Mouse (Mus musculus) forebrain, embryonic 15.5 days (tissue): ENCODE results near the gene Spock1. TPM values are rescaled to one million over a fixed set of nuclear protein-coding genes. Genes with fewer than 3 reads are reported as not detected.

Experiments
- ATAC-seq: fragments of 200-750 bp; cut with Nextera tagmentation; replicated peaks from 2 replicates; pipeline ENCODE4 v1.8.0; 2017; ENCODE audit warnings: mild to moderate bottlenecking, moderate TSS enrichment, moderate library complexity
- H3K27ac ChIP-seq: fragments of 300-500 bp; sonication (generic); replicated peaks from 2 replicates; pipeline ENCODE4 v1.5.1; 2015; ENCODE audit warnings: mild to moderate bottlenecking, inconsistent platforms
- H3K27me3 ChIP-seq: fragments of 300-500 bp; sonication (generic); 2 replicates; pipeline ENCODE4 v1.6.1; 2015; ENCODE audit warnings: inconsistent platforms
- H3K36me3 ChIP-seq: fragments of 300-500 bp; sonication (generic); 2 replicates; pipeline ENCODE4 v1.6.1; 2015; ENCODE audit warnings: mild to moderate bottlenecking, inconsistent platforms
- H3K4me1 ChIP-seq: fragments of 300-500 bp; sonication (generic); 2 replicates; pipeline ENCODE4 v1.6.1; 2015; ENCODE audit warnings: inconsistent platforms
- H3K4me2 ChIP-seq: fragments of 300-500 bp; sonication (generic); replicated peaks from 2 replicates; pipeline ENCODE4 v1.6.1; 2015; ENCODE audit warnings: mild to moderate bottlenecking, inconsistent platforms
- H3K4me3 ChIP-seq: fragments of 300-500 bp; sonication (generic); 2 replicates; pipeline ENCODE4 v1.5.1; 2015; ENCODE audit warnings: mild to moderate bottlenecking, inconsistent platforms
- H3K9ac ChIP-seq: fragments of 300-500 bp; sonication (generic); replicated peaks from 2 replicates; pipeline ENCODE4 v1.6.1; 2015; ENCODE audit warnings: mild to moderate bottlenecking, inconsistent platforms
- H3K9me3 ChIP-seq: fragments of 300-500 bp; sonication (generic); 2 replicates; pipeline ENCODE4 v1.6.1; 2016; ENCODE audit warnings: inconsistent platforms
- WGBS: fragments of 180-500 bp; shearing (Covaris S2); methylation state at CpG from one replicate; pipeline ENCODE4 v1.1.7; 2015; ENCODE audit warnings: mixed read lengths; 5-methylcytosine and 5-hydroxymethylcytosine counted together
- polyA plus RNA-seq: library from polyadenylated mRNA; unstranded; fragments of >200 nt; fragmentation: Nextera tagmentation; extraction: Ambion mirVana; gene quantifications from 2 replicates; pipeline ENCODE4 v1.2.1, GENCODE M21; 2015

The Spock1 gene
- polyA plus RNA-seq, 1 experiment from 2014 or later = 35.9 TPM

DNA sequence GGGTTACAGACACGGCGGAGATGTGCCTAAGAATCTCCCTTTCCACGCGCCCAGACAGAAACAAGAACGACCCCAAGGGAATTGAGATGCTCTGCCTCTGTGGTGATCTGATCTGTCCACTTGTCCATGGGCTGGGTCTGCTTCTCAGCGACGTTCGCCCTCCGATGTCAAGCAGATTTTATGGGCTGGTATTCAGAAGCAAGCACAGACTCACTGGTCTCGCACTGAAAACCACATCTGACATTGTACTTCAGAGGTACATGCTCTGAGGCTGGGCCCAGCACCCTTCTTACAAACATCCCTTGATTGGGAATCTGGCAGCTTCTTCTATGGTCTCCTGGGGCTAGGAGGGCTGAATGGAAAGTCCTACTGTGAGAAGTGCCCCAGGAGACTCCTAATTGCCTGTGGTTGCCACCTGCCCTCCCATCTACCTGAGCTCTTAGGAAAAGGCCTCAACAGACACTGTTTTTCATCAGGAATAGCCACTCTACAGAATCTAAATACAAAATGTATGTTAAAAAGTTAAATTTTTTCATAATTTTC lies 51.8 kb downstream of the Spock1 start:
- H3K4me3 ChIP-seq = no peak overlapping the region
- H3K4me1 ChIP-seq = no peaks in the 10 kb centered on the region
- no peaks in the 10 kb centered on the region for H3K9me3 ChIP-seq
- no peak overlapping the region for H3K9ac ChIP-seq
- no peak for ATAC-seq
- no peaks in the 10 kb centered on the region for H3K27me3 ChIP-seq
- 85% methylated on average over 10 of the region's 10 CpGs for WGBS
- no peak overlapping the region for H3K27ac ChIP-seq
- H3K36me3 ChIP-seq = no peaks in the 10 kb centered on the region
- no peak overlapping the region for H3K4me2 ChIP-seq

DNA sequence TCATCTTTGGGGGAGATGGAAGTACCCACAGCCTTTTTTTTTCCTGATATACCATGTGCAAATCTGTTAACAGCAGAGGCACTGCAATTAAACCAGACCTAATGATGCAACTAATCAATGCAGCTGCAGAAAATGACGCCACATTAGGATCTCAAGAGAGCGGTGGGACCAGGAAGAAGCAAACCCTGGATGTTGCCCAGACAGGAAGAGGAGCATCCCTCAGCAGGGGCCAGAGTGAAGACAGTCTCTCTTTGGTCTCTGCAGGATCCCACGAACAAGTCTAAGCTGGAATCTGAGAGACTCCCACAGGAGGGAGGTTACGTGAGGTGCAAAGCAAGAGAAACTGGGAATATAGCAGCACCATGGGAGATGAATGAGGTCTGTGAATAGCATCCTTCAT lies 52.4 kb downstream of the Spock1 start:
- no peak for ATAC-seq
- Histone ChIP-seq H3K9ac (no peak overlapping the region), H3K27ac (peak overlapping the region; percentile 18; the same call in 1 of the 2 replicates), H3K27me3 (no peaks in the 10 kb centered on the region), H3K4me1 (no peaks in the 10 kb centered on the region), H3K4me3 (no peak overlapping the region), H3K36me3 (no peaks in the 10 kb centered on the region), H3K9me3 (no peaks in the 10 kb centered on the region), H3K4me2 (no peak overlapping the region)
- 53% methylated on average over 4 of the region's 4 CpGs for WGBS

DNA sequence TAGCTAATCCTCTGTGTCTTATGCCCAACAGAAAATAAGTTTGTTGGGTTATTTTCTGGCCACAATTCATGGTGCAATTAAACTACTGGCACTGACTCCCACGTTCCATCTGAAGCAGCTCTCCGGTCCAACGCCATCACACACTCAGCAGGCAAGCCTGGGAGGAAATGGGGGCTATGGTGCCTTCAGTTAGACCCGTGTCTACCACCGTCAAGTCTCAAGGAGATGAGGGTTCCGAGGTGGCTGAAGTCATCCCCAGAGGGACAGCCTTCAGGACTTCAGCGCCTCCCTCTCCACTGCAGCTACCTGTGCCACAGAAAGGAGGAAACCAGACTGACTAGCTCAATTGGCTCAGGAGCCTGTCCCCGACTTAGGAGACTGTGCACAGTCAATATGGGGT lies 53.7 kb downstream of the Spock1 start:
- H3K9ac ChIP-seq = no peak overlapping the region
- no peaks in the 10 kb centered on the region for H3K36me3 ChIP-seq
- ATAC-seq = no peak
- H3K4me3 ChIP-seq = no peak overlapping the region
- no peaks in the 10 kb centered on the region for H3K27me3 ChIP-seq
- no peaks in the 10 kb centered on the region for H3K9me3 ChIP-seq
- no peak overlapping the region for H3K4me2 ChIP-seq
- no peak overlapping the region for H3K27ac ChIP-seq
- 69% methylated on average over 8 of the region's 8 CpGs for WGBS
- H3K4me1 ChIP-seq = no peaks in the 10 kb centered on the region

DNA sequence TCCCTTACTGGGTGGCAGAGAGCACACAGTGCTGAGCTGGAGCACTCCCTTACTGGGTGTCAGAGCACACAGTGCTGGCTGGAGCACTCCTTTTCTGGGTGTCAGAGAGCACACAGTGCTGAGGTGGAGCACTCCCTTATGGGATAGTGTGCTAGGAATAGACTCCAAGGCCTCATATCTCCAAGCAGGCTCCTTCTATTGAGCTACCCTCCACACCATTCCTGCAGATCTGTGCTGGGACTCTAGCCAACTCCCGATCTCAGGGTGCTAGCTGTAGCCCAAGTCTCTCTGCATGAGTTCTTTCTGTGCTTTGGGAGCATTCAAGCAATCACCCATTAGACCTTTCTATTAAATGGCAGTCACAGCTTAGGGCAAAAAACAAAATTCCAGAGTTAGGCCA lies 54.5 kb downstream of the Spock1 start:
- Histone ChIP-seq H3K36me3 (no peaks in the 10 kb centered on the region), H3K27me3 (no peaks in the 10 kb centered on the region), H3K4me2 (no peak overlapping the region), H3K27ac (no peak overlapping the region), H3K4me3 (no peak overlapping the region), H3K4me1 (no peaks in the 10 kb centered on the region), H3K9ac (no peak overlapping the region), H3K9me3 (no peaks in the 10 kb centered on the region)
- 68% methylated on average over 1 of the region's 1 CpGs for WGBS
- no peak for ATAC-seq

DNA sequence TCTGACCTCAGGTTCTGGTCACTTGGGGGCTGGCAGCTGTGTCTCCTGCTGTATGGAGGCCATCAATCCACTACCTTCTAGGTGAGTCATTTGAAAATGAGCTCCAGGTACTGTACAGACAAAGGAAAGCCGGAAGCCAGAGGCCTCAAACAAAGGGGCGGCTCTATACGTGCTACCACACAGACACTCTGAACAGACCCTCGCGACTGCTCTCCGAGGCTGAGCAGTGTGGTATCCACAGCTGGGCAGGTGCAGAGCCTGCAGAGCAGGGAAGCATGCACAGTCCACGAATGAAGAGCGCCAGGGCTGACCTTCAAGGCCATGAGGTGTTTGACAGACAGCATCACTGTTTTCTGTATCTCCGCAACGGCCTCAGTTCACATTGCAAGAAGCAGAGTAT lies 55.0 kb downstream of the Spock1 start:
- H3K9ac ChIP-seq = no peak overlapping the region
- no peaks in the 10 kb centered on the region for H3K36me3 ChIP-seq
- H3K9me3 ChIP-seq = no peaks in the 10 kb centered on the region
- no peak overlapping the region for H3K27ac ChIP-seq
- ATAC-seq = no peak
- no peaks in the 10 kb centered on the region for H3K4me1 ChIP-seq
- WGBS = 88% methylated on average over 10 of the region's 10 CpGs
- H3K27me3 ChIP-seq = no peaks in the 10 kb centered on the region
- no peak overlapping the region for H3K4me2 ChIP-seq
- no peak overlapping the region for H3K4me3 ChIP-seq

DNA sequence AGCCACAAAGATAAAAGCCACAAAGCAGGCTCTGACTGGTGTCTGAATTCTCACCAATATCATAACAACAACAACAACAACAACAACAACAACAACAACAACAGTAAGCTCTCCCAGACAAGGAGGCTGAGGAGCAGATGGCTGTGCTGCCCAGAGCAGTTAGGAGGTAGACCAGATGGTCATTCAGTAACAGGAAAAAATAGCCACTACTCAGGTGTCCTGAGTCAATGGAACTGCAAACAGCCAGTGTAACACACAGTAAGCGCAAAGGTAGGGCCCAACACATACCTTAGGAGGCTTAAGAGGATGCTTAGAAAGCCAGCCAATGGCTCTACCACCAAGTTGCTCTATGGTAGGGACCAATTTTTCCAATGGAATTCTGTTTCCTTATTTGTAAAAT lies 59.2 kb downstream of the Spock1 start:
- Histone ChIP-seq H3K27ac (no peak overlapping the region), H3K4me1 (0 out of 2 replicates have a peak, but pooled peaks cover 5% of the 10 kb centered on the region), H3K27me3 (no peaks in the 10 kb centered on the region), H3K36me3 (no peaks in the 10 kb centered on the region), H3K9me3 (no peaks in the 10 kb centered on the region), H3K4me2 (no peak overlapping the region), H3K4me3 (no peak overlapping the region), H3K9ac (no peak overlapping the region)
- 100% methylated on average over 1 of the region's 1 CpGs for WGBS
- no peak for ATAC-seq

DNA sequence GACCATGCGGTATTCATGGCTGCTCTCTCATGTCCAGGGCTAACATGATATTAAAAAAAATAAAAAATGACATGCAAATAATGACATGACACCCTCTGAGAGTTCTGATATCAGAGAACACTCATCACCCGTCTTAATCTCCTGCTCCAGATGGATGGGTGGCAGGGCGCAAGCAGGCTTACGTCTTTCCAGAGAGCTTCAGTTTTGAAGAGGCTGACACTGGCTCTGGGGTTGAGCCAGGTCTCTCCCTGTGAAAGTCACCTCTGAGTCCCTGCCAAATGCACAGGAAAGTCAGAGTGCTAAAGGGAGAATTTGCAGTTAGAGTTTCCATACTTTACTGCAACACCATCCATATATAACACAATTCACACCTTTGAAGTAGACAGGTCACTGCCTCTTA lies 61.0 kb downstream of the Spock1 start:
- no peaks in the 10 kb centered on the region for H3K9me3 ChIP-seq
- H3K9ac ChIP-seq = no peak overlapping the region
- peak overlapping the region; percentile 65 for H3K27ac ChIP-seq
- no peak overlapping the region for H3K4me3 ChIP-seq
- no peak overlapping the region for H3K4me2 ChIP-seq
- 0 out of 2 replicates have a peak, but pooled peaks cover 5% of the 10 kb centered on the region for H3K4me1 ChIP-seq
- ATAC-seq = no peak
- 81% methylated on average over 4 of the region's 4 CpGs for WGBS
- no peaks in the 10 kb centered on the region for H3K27me3 ChIP-seq
- H3K36me3 ChIP-seq = no peaks in the 10 kb centered on the region

DNA sequence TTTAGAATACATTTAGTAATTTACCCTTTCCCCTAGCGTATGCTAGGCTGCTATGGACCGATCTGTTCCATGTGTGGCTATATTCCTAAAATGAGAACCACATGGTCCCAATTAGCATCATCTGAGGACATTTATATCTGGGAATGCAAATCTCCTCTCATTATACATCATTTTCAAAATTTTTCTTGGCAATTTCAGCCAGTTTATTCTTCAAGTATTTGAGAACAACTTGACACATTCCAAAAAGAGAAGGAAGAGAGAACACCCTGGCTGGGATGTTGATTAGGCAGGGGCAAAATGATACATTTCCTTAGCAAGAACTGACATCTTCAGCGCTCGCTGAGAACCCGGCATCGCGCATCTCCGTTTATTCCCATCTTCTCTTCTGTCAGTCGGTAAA lies 61.7 kb downstream of the Spock1 start:
- Histone ChIP-seq H3K4me2 (no peak overlapping the region), H3K36me3 (no peaks in the 10 kb centered on the region), H3K4me1 (0 out of 2 replicates have a peak, but pooled peaks cover 6% of the 10 kb centered on the region), H3K9ac (no peak overlapping the region), H3K4me3 (no peak overlapping the region), H3K9me3 (no peaks in the 10 kb centered on the region), H3K27ac (peak overlapping the region; percentile 65), H3K27me3 (no peaks in the 10 kb centered on the region)
- WGBS = 84% methylated on average over 9 of the region's 9 CpGs
- no peak for ATAC-seq

DNA sequence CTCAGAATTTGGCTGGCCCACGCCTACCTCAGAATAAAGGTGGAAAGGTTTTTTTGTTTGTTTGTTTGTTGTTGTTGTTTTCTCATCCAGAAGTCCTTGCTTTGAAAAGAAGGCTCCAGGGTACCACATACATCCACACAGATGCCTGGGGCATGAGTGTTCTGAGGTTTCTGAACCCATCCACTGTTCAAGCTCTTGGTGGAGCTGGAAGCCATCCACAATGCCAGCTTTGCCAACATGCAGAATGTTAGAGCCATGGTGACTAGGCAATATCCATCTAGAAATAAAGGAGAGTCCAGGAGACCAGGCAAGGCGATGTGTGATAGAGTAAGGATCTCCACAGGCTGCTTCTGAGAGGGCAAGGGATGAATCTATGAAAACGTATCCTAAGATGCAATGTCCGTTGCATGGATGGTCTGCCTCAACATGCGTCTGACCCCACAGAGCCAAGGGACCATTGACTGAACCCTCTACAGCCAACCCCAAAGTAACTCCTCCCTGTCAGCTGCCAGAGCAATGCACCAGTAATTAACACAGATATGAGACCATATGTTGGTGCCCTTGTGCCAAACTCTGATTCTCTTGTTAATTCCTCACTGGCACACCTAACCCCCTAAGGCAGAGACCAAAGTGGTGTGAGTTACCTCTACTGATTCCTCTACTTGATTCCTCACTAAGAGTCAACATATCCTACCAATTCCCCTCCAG lies 66.8 kb downstream of the Spock1 start:
- Histone ChIP-seq H3K4me3 (no peak overlapping the region), H3K4me1 (0 out of 2 replicates have a peak, but pooled peaks cover 6% of the 10 kb centered on the region)
- WGBS = 89% methylated on average over 5 of the region's 5 CpGs

DNA sequence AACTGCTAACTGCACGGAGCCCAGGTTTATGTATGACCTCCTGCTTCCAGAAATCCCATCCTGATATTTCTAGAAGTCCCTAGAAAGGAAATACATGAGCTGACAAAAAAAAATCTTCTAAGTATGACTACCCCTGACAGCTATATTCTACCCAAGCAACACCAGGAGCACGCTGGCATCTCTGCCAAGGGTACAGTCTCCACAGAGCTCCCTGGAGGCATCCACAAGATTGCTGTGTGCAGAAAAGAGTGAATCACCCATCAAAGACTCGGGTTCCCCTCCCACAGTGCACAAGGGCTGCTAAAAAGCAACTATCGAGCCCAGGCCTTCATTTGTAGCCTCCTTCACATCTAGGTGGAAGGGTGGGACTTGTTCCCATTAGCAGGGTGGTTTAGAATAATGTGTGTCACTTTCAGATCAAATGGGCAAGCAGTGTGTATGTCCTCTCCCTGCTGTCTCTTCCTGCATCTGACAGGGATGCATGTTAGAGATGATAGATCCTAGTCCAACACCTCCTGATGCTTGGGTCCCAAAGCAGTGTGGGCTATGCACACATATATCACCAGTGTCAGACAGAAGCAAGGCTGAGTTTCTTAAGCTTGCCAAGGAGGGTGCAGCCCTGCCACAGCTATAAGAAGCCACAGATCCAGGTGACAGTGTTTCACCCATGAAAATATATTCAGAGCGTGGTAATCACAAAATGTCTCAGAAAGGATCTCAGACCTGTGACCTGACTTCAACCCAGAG lies 70.3 kb downstream of the Spock1 start:
- Histone ChIP-seq H3K9me3 (peaks cover 3% of the 10 kb centered on the region; the same call in 1 of the 2 replicates), H3K36me3 (no peaks in the 10 kb centered on the region), H3K27me3 (no peaks in the 10 kb centered on the region), H3K9ac (no peak overlapping the region), H3K4me2 (no peak overlapping the region), H3K4me1 (0 out of 2 replicates have a peak, but pooled peaks cover 6% of the 10 kb centered on the region), H3K4me3 (no peak overlapping the region), H3K27ac (no peak overlapping the region)
- WGBS = 76% methylated on average over 5 of the region's 5 CpGs
- ATAC-seq = no peak

More for the DNA sequence above, 66.8 kb downstream of the Spock1 start:
- Histone ChIP-seq H3K9me3 (no peaks in the 10 kb centered on the region), H3K9ac (no peak overlapping the region), H3K27ac (peak overlapping the region; percentile 43; the same call in 1 of the 2 replicates), H3K27me3 (no peaks in the 10 kb centered on the region), H3K4me2 (no peak overlapping the region), H3K36me3 (no peaks in the 10 kb centered on the region)
- ATAC-seq = no peak

DNA sequence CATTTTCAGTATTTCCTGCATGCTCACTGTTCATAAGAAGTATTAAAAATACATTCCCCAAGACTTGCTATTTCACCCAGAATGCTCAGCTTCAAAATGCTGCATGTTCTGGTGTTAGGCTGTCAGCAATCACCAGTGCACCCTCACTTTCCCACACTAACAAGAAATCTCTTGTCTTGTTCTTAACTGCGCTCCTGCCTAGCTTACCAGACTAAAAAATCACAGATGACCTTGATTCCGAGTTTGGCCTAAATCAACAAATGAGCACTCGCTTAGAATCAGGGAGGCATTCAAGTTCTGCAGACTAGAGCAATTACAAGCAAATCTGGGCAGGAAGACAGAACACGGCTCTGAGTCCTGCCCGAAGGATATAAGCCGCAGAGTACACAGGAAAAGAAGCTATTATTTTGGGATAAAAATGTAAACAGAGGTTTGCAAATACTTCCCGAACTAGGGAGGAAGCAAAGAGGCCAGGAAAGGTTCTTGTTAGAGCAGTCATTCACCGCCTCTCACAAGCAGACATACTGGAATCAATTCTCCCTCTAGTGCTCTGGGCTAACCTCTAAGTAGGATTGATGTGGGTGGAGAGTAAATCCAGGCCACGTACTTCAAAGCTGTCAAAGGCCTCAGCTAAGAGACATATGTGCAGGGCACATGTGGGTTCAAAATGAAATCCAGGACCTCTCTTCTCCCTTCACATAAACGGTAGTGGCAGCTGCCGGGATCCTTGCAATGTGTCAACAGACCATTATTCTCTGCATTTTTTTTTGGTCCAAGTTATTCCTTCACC lies 76.6 kb downstream of the Spock1 start:
- 73% methylated on average over 11 of the region's 11 CpGs for WGBS
- no peak for ATAC-seq
- H3K27ac ChIP-seq = peak overlapping the region; percentile 49
- H3K9me3 ChIP-seq = peaks cover 3% of the 10 kb centered on the region; the same call in 1 of the 2 replicates
- H3K9ac ChIP-seq = no peak overlapping the region
- no peaks in the 10 kb centered on the region for H3K27me3 ChIP-seq
- H3K4me2 ChIP-seq = no peak overlapping the region
- no peaks in the 10 kb centered on the region for H3K36me3 ChIP-seq
- H3K4me3 ChIP-seq = no peak overlapping the region
- peaks cover 12% of the 10 kb centered on the region for H3K4me1 ChIP-seq

DNA sequence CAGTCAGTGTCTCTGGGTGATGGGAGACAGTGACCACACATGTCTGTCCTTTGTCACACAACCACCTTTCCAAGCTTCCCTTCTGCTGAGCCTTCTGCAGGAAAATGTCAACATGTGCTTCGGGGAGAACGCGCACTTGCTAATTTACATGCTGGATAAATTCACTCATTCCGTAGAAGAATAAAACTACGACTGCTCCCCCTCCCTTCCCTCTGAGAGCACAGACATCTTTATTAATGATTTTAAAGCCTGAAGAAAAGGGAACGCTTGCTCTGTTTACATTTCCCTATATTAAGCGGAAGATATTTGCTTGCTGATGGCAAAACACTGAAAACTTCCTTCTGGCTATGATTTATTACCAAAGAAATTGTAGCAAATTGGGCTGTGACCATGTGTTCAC lies 77.2 kb downstream of the Spock1 start:
- 34% methylated on average over 7 of the region's 7 CpGs for WGBS
- Histone ChIP-seq H3K27ac (peak overlapping the region; percentile 49), H3K4me3 (no peak overlapping the region), H3K27me3 (no peaks in the 10 kb centered on the region), H3K9ac (no peak overlapping the region), H3K4me1 (peaks cover 12% of the 10 kb centered on the region), H3K36me3 (no peaks in the 10 kb centered on the region), H3K4me2 (no peak overlapping the region), H3K9me3 (peaks cover 3% of the 10 kb centered on the region; the same call in 1 of the 2 replicates)
- ATAC-seq = no peak
